Comparison of ENCODE assay signal across 13 mouse cellular contexts in genomic region chr1:170535221-170535620, GRCm38 (mm10). TPM values are rescaled to one million over a fixed set of nuclear protein-coding genes. Genes with fewer than 3 reads are reported as not detected.
DNase-seq lines count a peak whose midpoint lies in the region; ATAC-seq and TF ChIP-seq lines count a peak whose summit lies in the region.
"Had no signal": no experiment of that assay in that cellular context is flagged by ENCODE, and none has a peak within 500 bp of the region (broad histone marks: within the 10 kb centered on the region; RNA-seq: fewer than 3 reads in every experiment).

No protein-coding gene starts in this region.

- H3K27me3 ChIP-seq in liver, embryonic 13.5 days: no peaks in the 10 kb centered on the region
- H3K27me3 ChIP-seq in liver, embryonic 12.5 days (replicated peaks): no peaks in the 10 kb centered on the region
- H3K27me3 ChIP-seq: heart, embryonic 13.5 days; lung, embryonic 15.5 days had no signal

- ATAC-seq in liver, embryonic 13.5 days (ENCODE audit: low read depth): 0 out of 2 replicates have a peak, but pooled peaks have one; percentile 47
- no peak for ATAC-seq in liver, embryonic 12.5 days
- ATAC-seq in granulocyte monocyte progenitor cell, adult 5-6 weeks (replicated peaks; ENCODE audit: poor library complexity, severe bottlenecking): peak; percentile 84

- peaks cover 25% of the 10 kb centered on the region for H3K4me1 ChIP-seq in liver, embryonic 13.5 days (replicated peaks)
- H3K4me1 ChIP-seq in liver, embryonic 12.5 days: peaks cover 11% of the 10 kb centered on the region
- H3K4me1 ChIP-seq: lung, embryonic 15.5 days had no signal

- H3K36me3 ChIP-seq in liver, embryonic 13.5 days: no peaks in the 10 kb centered on the region
- no peaks in the 10 kb centered on the region for H3K36me3 ChIP-seq in liver, embryonic 12.5 days
- H3K36me3 ChIP-seq: heart, embryonic 13.5 days; lung, embryonic 15.5 days had no signal

- no peak overlapping the region for H3K4me3 ChIP-seq in gastrocnemius, adult 2 months
- H3K4me3 ChIP-seq in liver, embryonic 13.5 days (replicated peaks): no peak overlapping the region
- H3K4me3 ChIP-seq in liver, embryonic 12.5 days: no peak overlapping the region
- H3K4me3 ChIP-seq: heart, embryonic 13.5 days; lung, embryonic 15.5 days had no signal

- intact Hi-C loops in gastrocnemius, adult 2 months (cut with DNase I): no loop called here
- intact Hi-C loops in gastrocnemius, postnatal 14 days (cut with DNase I; ENCODE audit: low total_unique reads): no loop called here
- intact Hi-C loops in left cerebral cortex, postnatal 4 days (cut with DNase I): no loop called here

- no peak overlapping the region for H3K9ac ChIP-seq in liver, embryonic 13.5 days
- H3K9ac ChIP-seq in liver, embryonic 12.5 days: no peak overlapping the region
- H3K9ac ChIP-seq: heart, embryonic 13.5 days; lung, embryonic 15.5 days had no signal

- 44% methylated on average over 2 of the region's 2 CpGs for WGBS in liver, embryonic 13.5 days (ENCODE audit: insufficient replicate concordance)
- 37% methylated on average over 2 of the region's 2 CpGs for WGBS in liver, embryonic 12.5 days (ENCODE audit: insufficient replicate concordance)

- H3K27ac ChIP-seq in gastrocnemius, adult 2 months: no peak overlapping the region
- H3K27ac ChIP-seq in liver, embryonic 13.5 days: no peak overlapping the region
- no peak overlapping the region for H3K27ac ChIP-seq in liver, embryonic 12.5 days
- H3K27ac ChIP-seq: heart, embryonic 13.5 days; lung, embryonic 15.5 days had no signal

- TF ChIP-seq CTCF in gastrocnemius, adult 2 months (IDR thresholded peaks at IDR 0.05): no peak

- H3K4me2 ChIP-seq in liver, embryonic 13.5 days: no peak overlapping the region
- H3K4me2 ChIP-seq in liver, embryonic 12.5 days: no peak overlapping the region
- H3K4me2 ChIP-seq: heart, embryonic 13.5 days; lung, embryonic 15.5 days had no signal

- DNase-seq in gastrocnemius, adult 2 months: peak; percentile 31
- DNase-seq in gastrocnemius, postnatal 14 days: no peak
- no peak for DNase-seq in liver, embryonic 13.5 days
- DNase-seq in natural killer cell, adult 2 months (ENCODE audit: low spot score in 2 of 2): peak; percentile 8 to 13
- DNase-seq in frontal cortex, postnatal 14 days (ENCODE audit: low spot score in 2 of 2): no peak
- no peak for DNase-seq in left cerebral cortex, postnatal 4 days
- DNase-seq: embryo, embryonic 11 days; retina, postnatal 1 day; thymus, postnatal 25 days had no signal

- no peaks in the 10 kb centered on the region for H3K9me3 ChIP-seq in liver, embryonic 13.5 days (replicated peaks)
- no peaks in the 10 kb centered on the region for H3K9me3 ChIP-seq in liver, embryonic 12.5 days (replicated peaks)
- H3K9me3 ChIP-seq: heart, embryonic 13.5 days; lung, embryonic 15.5 days had no signal

RNA-seq across cellular contexts. Expression of gene Nos1ap, which starts 54.4 kb away (rescaled TPM):
- total RNA-seq in gastrocnemius, adult 2 months (2021): 1 to 10 TPM in 1 of 2 experiments, under 1 TPM in 1; 0.79 to 2.0 TPM
- 1 to 10 TPM; 1.6 to 1.7 TPM for total RNA-seq in gastrocnemius, postnatal 14 days (2021)
- 3.1 and 3.7 TPM in 2 replicates for polyA plus RNA-seq in liver, embryonic 13.5 days (2015; fragmentation: Nextera tagmentation; extraction: Ambion mirVana)
- 6.2 and 6.4 TPM in 2 replicates for polyA plus RNA-seq in liver, embryonic 12.5 days (2016; fragmentation: Nextera tagmentation; extraction: Ambion mirVana)
- total RNA-seq in granulocyte monocyte progenitor cell, adult 5-6 weeks (2014; fragmentation: Nextera tagmentation): 9.0 and 11.5 TPM in 2 replicates
- 1.5 and 3.7 TPM in 2 replicates for total RNA-seq in granulocyte monocyte progenitor cell, adult 5-6 weeks (2017)
- 10 to 100 TPM; 41.0 to 46.4 TPM for total RNA-seq in left cerebral cortex, postnatal 4 days (2021)

Comparison
In these comparisons a context has a peak if more than half of its experiments do, and no peak if none do; other contexts are left out.
1. DNase-seq: peak in gastrocnemius, adult 2 months (single experiment) and natural killer cell, adult 2 months (2 of 2); none in gastrocnemius, postnatal 14 days (single experiment), liver, embryonic 13.5 days (single experiment), frontal cortex, postnatal 14 days (0 of 2) and left cerebral cortex, postnatal 4 days (single experiment).